Mouse (Mus musculus): ENCODE results near the gene Twsg1. TPM values are rescaled to one million over a fixed set of nuclear protein-coding genes. Genes with fewer than 3 reads are reported as not detected.

The Twsg1 gene
- polyA plus RNA-seq, 1 experiment from 2014 or later = 63.5 TPM

DNA sequence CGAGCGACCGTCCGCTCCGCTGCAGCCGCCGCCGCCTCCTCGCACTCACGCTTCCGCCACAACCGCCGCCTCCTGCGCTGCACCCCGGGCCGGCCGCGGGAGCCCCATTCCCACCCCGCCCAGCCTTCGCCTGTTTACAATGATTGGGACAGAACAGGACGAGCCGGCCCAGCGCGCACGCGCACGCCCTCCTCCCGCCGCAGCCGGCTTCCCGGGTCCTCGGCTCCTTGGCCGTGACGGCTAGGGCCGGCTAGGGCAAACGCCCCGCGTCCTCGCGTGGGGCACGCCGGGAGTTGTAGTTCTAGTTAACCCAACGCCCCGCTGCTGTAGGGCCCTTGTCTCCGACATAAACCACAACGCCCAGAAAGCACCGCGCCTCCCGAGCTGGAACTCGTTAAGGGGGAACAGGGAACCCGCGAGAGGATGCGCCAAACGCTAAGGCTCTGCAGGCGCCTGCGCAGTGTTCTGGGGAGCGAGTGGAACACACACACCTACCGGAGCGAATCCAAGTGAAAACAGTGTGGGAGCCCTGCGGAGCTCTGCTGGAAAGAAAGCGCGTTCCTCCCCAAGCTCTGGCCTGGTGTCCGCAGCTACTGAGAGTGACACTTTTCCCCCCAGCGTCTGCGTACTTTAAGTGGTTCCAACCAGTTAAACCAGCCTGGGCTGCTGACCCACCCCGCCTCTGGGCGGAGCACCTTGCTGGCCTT, 66.2 kb downstream of the Twsg1 start:
- TF ChIP-seq CTCF (IDR thresholded peaks at IDR 0.05; ENCODE audit: low read depth) (peak; percentile 42; the same call in 1 of the 2 replicates), EP300 (optimal IDR thresholded peaks at IDR 0.05) (peak; percentile 71)
- Histone ChIP-seq H3K4me1 (replicated peaks; ENCODE audit: control insufficient read depth, insufficient read depth) (peaks cover 7% of the 10 kb centered on the region; the same call in 1 of the 2 replicates), H3K27me3 (ENCODE audit: control insufficient read depth, insufficient read depth, low read length) (no peaks in the 10 kb centered on the region), H3K9me3 (ENCODE audit: control insufficient read depth, low read length) (no peaks in the 10 kb centered on the region), H3K4me3 (ENCODE audit: low read depth, low read length) (peak overlapping the region; percentile 93), H3K27ac (replicated peaks) (peak overlapping the region; percentile 98), H3K9ac (ENCODE audit: low read length) (peak overlapping the region; percentile 92), H3K4me2 (replicated peaks; ENCODE audit: low read depth) (peak overlapping the region; percentile 95), H3K36me3 (ENCODE audit: control insufficient read depth, insufficient read depth, low read length) (no peaks in the 10 kb centered on the region)
- DNase-seq (ENCODE audit: low spot score) (peak; percentile 100), ATAC-seq (ENCODE audit: low FRiP score, low TSS enrichment) (peak; percentile 100)
- WGBS = under 1% methylated on average over 56 of the region's 67 CpGs

DNA sequence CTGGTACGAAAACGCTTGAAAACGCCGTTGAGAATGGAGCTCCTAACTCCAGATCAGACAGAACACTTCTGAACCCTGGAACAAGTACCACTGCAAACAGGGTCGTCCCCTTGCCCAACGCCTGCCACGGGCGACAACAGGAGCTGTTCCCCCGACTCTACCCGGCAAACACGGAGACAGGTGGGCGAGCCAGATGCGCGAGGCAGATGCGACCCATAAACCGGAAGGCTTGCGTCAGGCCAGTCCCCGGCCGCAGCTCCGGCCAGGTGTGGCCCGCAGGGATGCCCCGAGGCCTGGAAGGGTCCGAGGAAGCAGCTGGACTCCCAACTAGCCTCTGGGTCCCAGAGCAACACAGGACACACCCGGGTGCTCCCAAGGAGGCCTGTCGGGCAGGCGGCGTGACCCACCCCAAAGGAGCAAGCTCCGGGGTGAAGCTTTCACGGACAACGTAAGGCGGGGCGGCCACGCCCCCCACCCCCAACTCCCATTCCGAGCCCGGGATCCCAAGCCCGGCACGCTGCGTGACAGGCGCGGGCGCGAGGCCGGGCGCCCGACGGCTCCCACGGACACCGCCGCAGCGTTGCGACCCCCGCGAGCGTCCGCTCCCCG, 66.9 kb downstream of the Twsg1 start:
- ATAC-seq (ENCODE audit: low FRiP score, low TSS enrichment) = peak; percentile 11
- Histone ChIP-seq H3K9ac (ENCODE audit: low read length) (peak overlapping the region; percentile 92), H3K27me3 (ENCODE audit: control insufficient read depth, insufficient read depth, low read length) (no peaks in the 10 kb centered on the region), H3K36me3 (ENCODE audit: control insufficient read depth, insufficient read depth, low read length) (no peaks in the 10 kb centered on the region), H3K27ac (replicated peaks) (peak overlapping the region; percentile 98), H3K4me1 (replicated peaks; ENCODE audit: control insufficient read depth, insufficient read depth) (peaks cover 7% of the 10 kb centered on the region; the same call in 1 of the 2 replicates), H3K4me2 (replicated peaks; ENCODE audit: low read depth) (peak overlapping the region; percentile 95), H3K4me3 (ENCODE audit: low read depth, low read length) (peak overlapping the region; percentile 93), H3K9me3 (ENCODE audit: control insufficient read depth, low read length) (no peaks in the 10 kb centered on the region)
- WGBS = under 1% methylated on average over 33 of the region's 56 CpGs
- DNase-seq (ENCODE audit: low spot score) = no peak
- no peak for TF ChIP-seq CTCF (IDR thresholded peaks at IDR 0.05; ENCODE audit: low read depth)

DNA sequence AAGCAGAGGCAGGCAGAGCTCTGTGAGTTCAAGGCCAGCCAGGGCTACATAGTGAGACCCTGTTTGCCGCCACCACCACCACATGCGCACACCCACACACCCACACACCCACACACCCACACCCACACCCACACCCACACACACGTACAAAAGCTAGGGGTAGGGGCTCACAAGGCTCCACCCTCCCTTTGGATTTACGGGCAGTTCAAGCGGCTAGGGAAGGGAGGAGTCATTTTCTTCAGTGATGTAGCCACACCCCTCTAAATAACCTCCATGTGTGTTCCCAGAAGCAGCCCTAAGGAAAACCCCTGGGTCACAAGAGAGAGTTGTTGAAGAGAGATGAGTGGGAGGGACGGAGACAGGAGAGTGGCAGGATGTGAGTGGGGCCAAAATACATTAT, 74.0 kb downstream of the Twsg1 start:
- Histone ChIP-seq H3K27me3 (ENCODE audit: control insufficient read depth, insufficient read depth, low read length) (no peaks in the 10 kb centered on the region), H3K4me3 (ENCODE audit: low read depth, low read length) (no peak overlapping the region), H3K9me3 (ENCODE audit: control insufficient read depth, low read length) (no peaks in the 10 kb centered on the region), H3K4me2 (replicated peaks; ENCODE audit: low read depth) (no peak overlapping the region), H3K4me1 (replicated peaks; ENCODE audit: control insufficient read depth, insufficient read depth) (no peaks in the 10 kb centered on the region; the same call in 1 of the 2 replicates), H3K36me3 (ENCODE audit: control insufficient read depth, insufficient read depth, low read length) (no peaks in the 10 kb centered on the region; the same call in 1 of the 2 replicates), H3K27ac (replicated peaks) (no peak overlapping the region), H3K9ac (ENCODE audit: low read length) (no peak overlapping the region)
- DNase-seq (ENCODE audit: low spot score) (no peak), ATAC-seq (ENCODE audit: low FRiP score, low TSS enrichment) (no peak)
- WGBS = 66% methylated on average over 6 of the region's 6 CpGs
- TF ChIP-seq EP300 (optimal IDR thresholded peaks at IDR 0.05) (no peak), CTCF (IDR thresholded peaks at IDR 0.05; ENCODE audit: low read depth) (no peak)

DNA sequence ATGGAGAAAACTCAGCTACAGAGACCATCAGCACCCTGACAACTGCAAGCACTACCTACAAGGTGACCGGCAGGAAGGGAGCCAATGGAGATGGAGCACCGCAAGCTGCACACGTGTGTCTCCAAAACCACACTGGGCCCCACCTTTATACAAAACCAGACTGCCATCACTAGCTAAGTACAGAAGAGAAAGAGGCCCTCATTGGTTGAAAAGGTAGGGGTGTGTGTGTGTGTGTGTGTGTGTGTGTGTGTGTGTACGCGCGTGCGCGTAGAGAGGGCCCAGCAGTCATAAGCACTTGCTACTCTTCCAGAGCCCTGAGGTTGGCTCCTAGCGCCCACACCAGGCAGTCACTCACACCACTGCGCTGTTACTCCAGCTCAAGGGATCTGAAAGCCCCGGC, 77.2 kb downstream of the Twsg1 start:
- Histone ChIP-seq H3K9ac (ENCODE audit: low read length) (no peak overlapping the region), H3K4me1 (replicated peaks; ENCODE audit: control insufficient read depth, insufficient read depth) (no peaks in the 10 kb centered on the region; the same call in 1 of the 2 replicates), H3K36me3 (ENCODE audit: control insufficient read depth, insufficient read depth, low read length) (no peaks in the 10 kb centered on the region; the same call in 1 of the 2 replicates), H3K27me3 (ENCODE audit: control insufficient read depth, insufficient read depth, low read length) (no peaks in the 10 kb centered on the region), H3K9me3 (ENCODE audit: control insufficient read depth, low read length) (no peaks in the 10 kb centered on the region), H3K27ac (replicated peaks) (no peak overlapping the region), H3K4me2 (replicated peaks; ENCODE audit: low read depth) (no peak overlapping the region), H3K4me3 (ENCODE audit: low read depth, low read length) (no peak overlapping the region)
- ATAC-seq (ENCODE audit: low FRiP score, low TSS enrichment) (no peak), DNase-seq (ENCODE audit: low spot score) (no peak)
- TF ChIP-seq CTCF (IDR thresholded peaks at IDR 0.05; ENCODE audit: low read depth) = no peak
- TF ChIP-seq EP300 (optimal IDR thresholded peaks at IDR 0.05) = no peak
- WGBS = 84% methylated on average over 11 of the region's 11 CpGs

DNA sequence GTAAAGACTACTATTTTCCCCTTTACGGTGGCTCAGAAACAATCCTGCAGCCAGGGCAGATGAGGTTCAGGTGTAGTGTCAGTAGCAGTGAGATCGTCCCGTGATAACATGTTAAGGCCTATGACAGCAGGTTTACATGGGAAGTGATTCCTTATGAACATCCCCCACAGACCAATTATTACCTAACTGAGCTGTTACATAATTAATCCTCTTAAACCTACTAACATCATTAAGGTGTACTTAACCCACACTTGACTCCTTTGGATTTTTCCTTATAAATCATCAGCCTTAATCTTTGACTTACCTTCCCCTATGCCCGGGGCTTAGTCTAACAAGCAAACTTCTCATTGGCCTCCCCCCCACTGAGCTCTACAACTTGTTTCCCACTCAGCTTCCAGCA, 77.9 kb downstream of the Twsg1 start:
- no peaks in the 10 kb centered on the region for H3K9me3 ChIP-seq (ENCODE audit: control insufficient read depth, low read length)
- no peaks in the 10 kb centered on the region; the same call in 1 of the 2 replicates for H3K36me3 ChIP-seq (ENCODE audit: control insufficient read depth, insufficient read depth, low read length)
- DNase-seq (ENCODE audit: low spot score) = peak; percentile 4
- H3K4me2 ChIP-seq (replicated peaks; ENCODE audit: low read depth) = no peak overlapping the region
- H3K9ac ChIP-seq (ENCODE audit: low read length) = no peak overlapping the region
- H3K27ac ChIP-seq (replicated peaks) = no peak overlapping the region
- ATAC-seq (ENCODE audit: low FRiP score, low TSS enrichment) = no peak
- no peak for TF ChIP-seq CTCF (IDR thresholded peaks at IDR 0.05; ENCODE audit: low read depth)
- TF ChIP-seq EP300 (optimal IDR thresholded peaks at IDR 0.05) = no peak
- 75% methylated on average over 4 of the region's 4 CpGs for WGBS
- H3K4me3 ChIP-seq (ENCODE audit: low read depth, low read length) = no peak overlapping the region
- no peaks in the 10 kb centered on the region for H3K27me3 ChIP-seq (ENCODE audit: control insufficient read depth, insufficient read depth, low read length)
- H3K4me1 ChIP-seq (replicated peaks; ENCODE audit: control insufficient read depth, insufficient read depth) = no peaks in the 10 kb centered on the region; the same call in 1 of the 2 replicates

DNA sequence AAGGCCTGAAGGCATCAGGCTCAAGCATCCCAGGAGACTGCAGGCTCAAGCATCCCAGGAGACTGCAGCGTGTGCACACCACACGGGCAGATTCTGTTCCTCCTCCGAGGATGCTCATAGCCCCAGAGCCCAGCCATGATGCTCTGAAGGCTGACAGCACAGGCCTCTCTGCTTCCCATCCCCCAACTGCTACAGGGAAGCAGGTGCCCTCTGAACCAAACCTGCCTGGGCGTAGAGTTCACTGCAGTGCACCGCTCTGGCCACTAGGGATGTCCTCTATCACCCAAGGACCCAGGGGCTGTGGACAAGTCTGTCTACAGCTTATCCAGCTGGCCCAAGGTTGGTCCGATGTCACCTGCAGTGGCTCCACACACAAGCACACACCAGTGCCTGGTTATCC, 78.4 kb downstream of the Twsg1 start:
- TF ChIP-seq CTCF (IDR thresholded peaks at IDR 0.05; ENCODE audit: low read depth) (peak; percentile 73), EP300 (optimal IDR thresholded peaks at IDR 0.05) (no peak)
- DNase-seq (ENCODE audit: low spot score) = peak; percentile 68

More for the DNA sequence above, 78.4 kb downstream of the Twsg1 start:
- H3K27me3 ChIP-seq (ENCODE audit: control insufficient read depth, insufficient read depth, low read length) = no peaks in the 10 kb centered on the region
- H3K4me1 ChIP-seq (replicated peaks; ENCODE audit: control insufficient read depth, insufficient read depth) = no peaks in the 10 kb centered on the region; the same call in 1 of the 2 replicates
- H3K9me3 ChIP-seq (ENCODE audit: control insufficient read depth, low read length) = no peaks in the 10 kb centered on the region
- WGBS = 56% methylated on average over 6 of the region's 6 CpGs
- H3K4me2 ChIP-seq (replicated peaks; ENCODE audit: low read depth) = no peak overlapping the region
- H3K27ac ChIP-seq (replicated peaks) = no peak overlapping the region
- peak; percentile 73 for ATAC-seq (ENCODE audit: low FRiP score, low TSS enrichment)
- no peak overlapping the region for H3K4me3 ChIP-seq (ENCODE audit: low read depth, low read length)
- H3K36me3 ChIP-seq (ENCODE audit: control insufficient read depth, insufficient read depth, low read length) = peaks cover under 1% of the 10 kb centered on the region; the same call in 1 of the 2 replicates
- H3K9ac ChIP-seq (ENCODE audit: low read length) = no peak overlapping the region
